Mouse (Mus musculus): ENCODE measurements around the gene Cep350.

GRCm38 (mm10) chr1:155989387-155989786 lies 16.3 kb upstream of the Cep350 start:
- no peak for TF ChIP-seq CTCF (IDR thresholded peaks at IDR 0.05; ENCODE audit: extremely low read depth, insufficient read length, insufficient replicate concordance, low read depth, low read length)
- no peak for TF ChIP-seq POLR2A (IDR thresholded peaks at IDR 0.05; ENCODE audit: low read depth, low read length)

Measured in small intestine, adult 2 months (tissue).